ENCODE assay signal across 27 mouse cellular contexts in genomic region chr3:108887618-108887975, GRCm38 (mm10). TPM values are rescaled to one million over a fixed set of nuclear protein-coding genes. Genes with fewer than 3 reads are reported as not detected.
DNase-seq lines count a peak whose midpoint lies in the region; ATAC-seq and TF ChIP-seq lines count a peak whose summit lies in the region.
"Had no signal": no experiment of that assay in that cellular context is flagged by ENCODE, and none has a peak within 500 bp of the region (broad histone marks: within the 10 kb centered on the region; RNA-seq: fewer than 3 reads in every experiment).

No protein-coding gene starts in this region.

- peak overlapping the region; percentile 79; the same call in 1 of the 2 replicates for H3K27ac ChIP-seq in heart, embryonic 10.5 days
- no peak overlapping the region for H3K27ac ChIP-seq in heart, adult 2 months
- peak overlapping the region; percentile 88; the same call in 1 of the 2 replicates for H3K27ac ChIP-seq in intestine, embryonic 14.5 days (ENCODE audit: low read depth)
- H3K27ac ChIP-seq in intestine, embryonic 16.5 days (ENCODE audit: low read length): no peak overlapping the region
- no peak overlapping the region for H3K27ac ChIP-seq in midbrain, embryonic 11.5 days (ENCODE audit: low read depth, low read length)
- no peak overlapping the region for H3K27ac ChIP-seq in midbrain, postnatal 0 days (ENCODE audit: low read depth, low read length)
- no peak overlapping the region for H3K27ac ChIP-seq in hindbrain, embryonic 12.5 days
- H3K27ac ChIP-seq: embryonic facial prominence, embryonic 10.5 days; embryonic facial prominence, embryonic 12.5 days; forebrain, embryonic 13.5 days; forebrain, embryonic 15.5 days had no signal

- no peak overlapping the region for H3K4me2 ChIP-seq in intestine, embryonic 14.5 days (ENCODE audit: low read length)
- H3K4me2 ChIP-seq in intestine, embryonic 16.5 days (ENCODE audit: low read depth, low read length): no peak overlapping the region
- no peak overlapping the region for H3K4me2 ChIP-seq in midbrain, embryonic 11.5 days
- H3K4me2 ChIP-seq in midbrain, postnatal 0 days (ENCODE audit: low read depth, low read length, poor library complexity, severe bottlenecking): no peak overlapping the region
- H3K4me2 ChIP-seq in hindbrain, embryonic 12.5 days (replicated peaks): no peak overlapping the region
- H3K4me2 ChIP-seq: embryonic facial prominence, embryonic 12.5 days; forebrain, embryonic 13.5 days; forebrain, embryonic 15.5 days had no signal

- TF ChIP-seq CTCF in heart, adult 2 months (IDR thresholded peaks at IDR 0.05): no peak
- TF ChIP-seq CTCF in midbrain, postnatal 0 days (IDR thresholded peaks at IDR 0.05): no peak

- H3K79me2 ChIP-seq in heart, adult 2 months (replicated peaks; ENCODE audit: control insufficient read depth, insufficient read depth, low read length): no peaks in the 10 kb centered on the region

- H3K27me3 ChIP-seq in heart, embryonic 10.5 days (ENCODE audit: insufficient read depth, poor library complexity, severe bottlenecking): no peaks in the 10 kb centered on the region
- H3K27me3 ChIP-seq in heart, adult 2 months (ENCODE audit: control insufficient read depth, insufficient read depth, low read length): no peaks in the 10 kb centered on the region
- no peaks in the 10 kb centered on the region for H3K27me3 ChIP-seq in intestine, embryonic 14.5 days (replicated peaks; ENCODE audit: control insufficient read depth, insufficient read depth, low read length)
- no peaks in the 10 kb centered on the region for H3K27me3 ChIP-seq in intestine, embryonic 16.5 days (replicated peaks; ENCODE audit: control insufficient read depth, insufficient read depth, low read length)
- no peaks in the 10 kb centered on the region for H3K27me3 ChIP-seq in midbrain, embryonic 11.5 days (ENCODE audit: control insufficient read depth, insufficient read depth, low read length)
- no peaks in the 10 kb centered on the region for H3K27me3 ChIP-seq in midbrain, postnatal 0 days (ENCODE audit: insufficient read depth, low read length)
- no peaks in the 10 kb centered on the region for H3K27me3 ChIP-seq in hindbrain, embryonic 12.5 days
- H3K27me3 ChIP-seq: embryonic facial prominence, embryonic 12.5 days; forebrain, embryonic 13.5 days; forebrain, embryonic 15.5 days; Patski had no signal

- H3K4me1 ChIP-seq in heart, embryonic 10.5 days: peaks cover 42% of the 10 kb centered on the region
- peaks cover 3% of the 10 kb centered on the region for H3K4me1 ChIP-seq in heart, adult 2 months (ENCODE audit: control insufficient read depth, insufficient read depth, low read length)
- H3K4me1 ChIP-seq in intestine, embryonic 14.5 days (replicated peaks; ENCODE audit: control insufficient read depth, insufficient read depth, low read length): peaks cover 23% of the 10 kb centered on the region
- H3K4me1 ChIP-seq in intestine, embryonic 16.5 days (ENCODE audit: control insufficient read depth, insufficient read depth, low read length): peaks cover 11% of the 10 kb centered on the region
- H3K4me1 ChIP-seq in midbrain, embryonic 11.5 days (ENCODE audit: control insufficient read depth, insufficient read depth, low read length): peaks cover 5% of the 10 kb centered on the region
- no peaks in the 10 kb centered on the region for H3K4me1 ChIP-seq in midbrain, postnatal 0 days (ENCODE audit: insufficient read depth, low read length)
- peaks cover 20% of the 10 kb centered on the region for H3K4me1 ChIP-seq in hindbrain, embryonic 12.5 days
- H3K4me1 ChIP-seq: embryonic facial prominence, embryonic 12.5 days had no signal

- intact Hi-C loops in heart, adult 2 months (cut with DNase I): no loop called here

- no peak for TF ChIP-seq EP300 in heart, adult 2 months (IDR thresholded peaks at IDR 0.05; ENCODE audit: insufficient read depth, low read depth, low read length)

- no peak overlapping the region for H3K9ac ChIP-seq in heart, adult 2 months (ENCODE audit: low read depth, low read length)
- H3K9ac ChIP-seq in intestine, embryonic 14.5 days (ENCODE audit: low read length): no peak overlapping the region
- H3K9ac ChIP-seq in intestine, embryonic 16.5 days (ENCODE audit: low read depth, low read length): no peak overlapping the region
- no peak overlapping the region for H3K9ac ChIP-seq in midbrain, embryonic 11.5 days (ENCODE audit: low read length)
- H3K9ac ChIP-seq in midbrain, postnatal 0 days (replicated peaks; ENCODE audit: low read length, poor library complexity, severe bottlenecking): no peak overlapping the region
- no peak overlapping the region for H3K9ac ChIP-seq in hindbrain, embryonic 12.5 days
- H3K9ac ChIP-seq: embryonic facial prominence, embryonic 12.5 days; forebrain, embryonic 13.5 days; forebrain, embryonic 15.5 days had no signal

- 87% methylated on average over 3 of the region's 3 CpGs for WGBS in heart, embryonic 10.5 days
- 95% methylated on average over 3 of the region's 3 CpGs for WGBS in heart, adult 2 months
- 90% methylated on average over 3 of the region's 3 CpGs for WGBS in intestine, embryonic 14.5 days
- WGBS in intestine, embryonic 16.5 days: 96% methylated on average over 3 of the region's 3 CpGs
- 92% methylated on average over 3 of the region's 3 CpGs for WGBS in midbrain, embryonic 11.5 days
- WGBS in midbrain, postnatal 0 days: 93% methylated on average over 3 of the region's 3 CpGs
- 90% methylated on average over 3 of the region's 3 CpGs for WGBS in hindbrain, embryonic 12.5 days

- TF ChIP-seq POLR2A in heart, adult 2 months (IDR thresholded peaks at IDR 0.05; ENCODE audit: insufficient read depth, low read depth, low read length): no peak

- no peak overlapping the region for H3K4me3 ChIP-seq in heart, embryonic 10.5 days
- H3K4me3 ChIP-seq in heart, adult 2 months: no peak overlapping the region
- H3K4me3 ChIP-seq in intestine, embryonic 14.5 days (ENCODE audit: low read depth, low read length): no peak overlapping the region
- no peak overlapping the region for H3K4me3 ChIP-seq in intestine, embryonic 16.5 days (ENCODE audit: low read length)
- H3K4me3 ChIP-seq in midbrain, embryonic 11.5 days (ENCODE audit: low read depth, low read length): no peak overlapping the region
- no peak overlapping the region for H3K4me3 ChIP-seq in midbrain, postnatal 0 days (ENCODE audit: low read depth, low read length)
- H3K4me3 ChIP-seq in hindbrain, embryonic 12.5 days: no peak overlapping the region
- H3K4me3 ChIP-seq: embryonic facial prominence, embryonic 10.5 days; embryonic facial prominence, embryonic 12.5 days; forebrain, embryonic 13.5 days; forebrain, embryonic 15.5 days had no signal

- no peak for ATAC-seq in intestine, embryonic 14.5 days (replicated peaks; ENCODE audit: low FRiP score, low TSS enrichment, low read depth)
- no peak for ATAC-seq in intestine, embryonic 16.5 days
- ATAC-seq in midbrain, embryonic 11.5 days (ENCODE audit: low FRiP score): no peak
- no peak for ATAC-seq in midbrain, postnatal 0 days (ENCODE audit: low FRiP score)
- ATAC-seq in hindbrain, embryonic 12.5 days (ENCODE audit: low FRiP score): no peak
- ATAC-seq: activated CD4-positive, CD25-positive, alpha-beta regulatory T cell, adult 4 months; forebrain, embryonic 13.5 days; forebrain, embryonic 15.5 days; Patski had no signal

- H3K36me3 ChIP-seq in heart, embryonic 10.5 days: no peaks in the 10 kb centered on the region
- H3K36me3 ChIP-seq in heart, adult 2 months (ENCODE audit: control insufficient read depth, insufficient read depth, low read length): no peaks in the 10 kb centered on the region
- no peaks in the 10 kb centered on the region for H3K36me3 ChIP-seq in intestine, embryonic 14.5 days (ENCODE audit: control insufficient read depth, insufficient read depth, low read length)
- H3K36me3 ChIP-seq in intestine, embryonic 16.5 days (ENCODE audit: control insufficient read depth, insufficient read depth, low read length): no peaks in the 10 kb centered on the region
- H3K36me3 ChIP-seq in midbrain, embryonic 11.5 days (ENCODE audit: control insufficient read depth, insufficient read depth, low read length): no peaks in the 10 kb centered on the region
- H3K36me3 ChIP-seq in midbrain, postnatal 0 days (ENCODE audit: insufficient read depth, low read length): no peaks in the 10 kb centered on the region
- H3K36me3 ChIP-seq in hindbrain, embryonic 12.5 days: no peaks in the 10 kb centered on the region
- H3K36me3 ChIP-seq: embryonic facial prominence, embryonic 10.5 days; embryonic facial prominence, embryonic 12.5 days; forebrain, embryonic 15.5 days; G1E had no signal

- DNase-seq in heart, embryonic 10.5 days (ENCODE audit: low spot score): no peak
- DNase-seq in heart, adult 2 months: no peak
- DNase-seq in intestine, embryonic 14.5 days (ENCODE audit: low spot score): no peak
- peak; percentile 76 for DNase-seq in midbrain, embryonic 11.5 days (ENCODE audit: low spot score, missing footprints)
- DNase-seq in midbrain, postnatal 0 days (ENCODE audit: low spot score): no peak
- DNase-seq: adrenal gland, adult 8-10 months; adrenal gland, postnatal 14 days; adrenal gland, postnatal 36 days; cerebellum, adult 11-12 months; cerebellum, adult 2 months; cerebellum, adult 9-10 months; cerebellum, postnatal 10 days; cerebellum, postnatal 25 days had no signal

- no peaks in the 10 kb centered on the region for H3K9me3 ChIP-seq in heart, embryonic 10.5 days
- H3K9me3 ChIP-seq in intestine, embryonic 14.5 days (ENCODE audit: control insufficient read depth, low read length): no peaks in the 10 kb centered on the region
- no peaks in the 10 kb centered on the region for H3K9me3 ChIP-seq in intestine, embryonic 16.5 days (ENCODE audit: control insufficient read depth, low read length)
- no peaks in the 10 kb centered on the region for H3K9me3 ChIP-seq in midbrain, embryonic 11.5 days (ENCODE audit: control insufficient read depth, low read length)
- no peaks in the 10 kb centered on the region for H3K9me3 ChIP-seq in midbrain, postnatal 0 days (ENCODE audit: low read length)
- no peaks in the 10 kb centered on the region for H3K9me3 ChIP-seq in hindbrain, embryonic 12.5 days (replicated peaks)
- H3K9me3 ChIP-seq: embryonic facial prominence, embryonic 10.5 days; embryonic facial prominence, embryonic 12.5 days; forebrain, embryonic 13.5 days; forebrain, embryonic 15.5 days; G1E had no signal

RNA-seq across cellular contexts. Expression of gene Fndc7, which starts 2.2 kb away (rescaled TPM):
- polyA plus RNA-seq in heart, embryonic 10.5 days (2016; fragmentation: Nextera tagmentation; extraction: Ambion mirVana): 0.21 and 0.26 TPM in 2 replicates
- total RNA-seq in heart, adult 2 months (2021): under 1 TPM; 0.08 to 0.16 TPM
- polyA plus RNA-seq in heart, adult 2 months (2012; rRNA removed): 0.27 and 0.47 TPM in 2 replicates
- polyA plus RNA-seq in intestine, embryonic 14.5 days (2014; fragmentation: Nextera tagmentation; extraction: Ambion mirVana): 0.09 and 0.19 TPM in 2 replicates
- polyA plus RNA-seq in intestine, embryonic 16.5 days (2015; fragmentation: Nextera tagmentation; extraction: Ambion mirVana): 0.11 and 0.47 TPM in 2 replicates
- 0.11 TPM in 1 of 2 replicates, not detected in the other for polyA plus RNA-seq in midbrain, embryonic 11.5 days (2014; fragmentation: Nextera tagmentation; extraction: Ambion mirVana)
- total RNA-seq in midbrain, postnatal 0 days (2014; rRNA removed): not detected in 2 replicates
- 0.09 TPM in 1 of 2 replicates, not detected in the other for polyA plus RNA-seq in midbrain, postnatal 0 days (2015; fragmentation: Nextera tagmentation; extraction: Ambion mirVana)
- 0.12 and 0.22 TPM in 2 replicates for polyA plus RNA-seq in hindbrain, embryonic 12.5 days (2016; fragmentation: Nextera tagmentation; extraction: Ambion mirVana)
- polyA plus RNA-seq: forebrain, embryonic 11.5 days; forebrain, embryonic 13.5 days; forebrain, embryonic 15.5 days; G1E had no signal

RNA-seq across cellular contexts. Expression of gene Prpf38b, which starts 23.9 kb away (rescaled TPM):
- polyA plus RNA-seq in heart, embryonic 10.5 days (2016; fragmentation: Nextera tagmentation; extraction: Ambion mirVana): 56.4 and 64.3 TPM in 2 replicates
- total RNA-seq in heart, adult 2 months (2021): 10 to 100 TPM; 17.3 to 21.1 TPM
- 13.6 and 17.8 TPM in 2 replicates for polyA plus RNA-seq in heart, adult 2 months (2012; rRNA removed)
- 57.0 and 66.0 TPM in 2 replicates for polyA plus RNA-seq in intestine, embryonic 14.5 days (2014; fragmentation: Nextera tagmentation; extraction: Ambion mirVana)
- polyA plus RNA-seq in intestine, embryonic 16.5 days (2015; fragmentation: Nextera tagmentation; extraction: Ambion mirVana): 53.6 and 57.8 TPM in 2 replicates
- polyA plus RNA-seq in midbrain, embryonic 11.5 days (2014; fragmentation: Nextera tagmentation; extraction: Ambion mirVana): 61.1 and 74.3 TPM in 2 replicates
- total RNA-seq in midbrain, postnatal 0 days (2014; rRNA removed): 33.5 and 36.9 TPM in 2 replicates
- 32.5 and 42.2 TPM in 2 replicates for polyA plus RNA-seq in midbrain, postnatal 0 days (2015; fragmentation: Nextera tagmentation; extraction: Ambion mirVana)
- 87.6 and 103 TPM in 2 replicates for polyA plus RNA-seq in hindbrain, embryonic 12.5 days (2016; fragmentation: Nextera tagmentation; extraction: Ambion mirVana)

RNA-seq across cellular contexts. Expression of gene Stxbp3, which starts 47.3 kb away (rescaled TPM):
- polyA plus RNA-seq in heart, embryonic 10.5 days (2016; fragmentation: Nextera tagmentation; extraction: Ambion mirVana): 29.4 and 30.8 TPM in 2 replicates
- total RNA-seq in heart, adult 2 months (2021): 10 to 100 TPM; 25.7 to 27.3 TPM
- 7.0 and 11.8 TPM in 2 replicates for polyA plus RNA-seq in heart, adult 2 months (2012; rRNA removed)
- 38.7 and 41.5 TPM in 2 replicates for polyA plus RNA-seq in intestine, embryonic 14.5 days (2014; fragmentation: Nextera tagmentation; extraction: Ambion mirVana)
- polyA plus RNA-seq in intestine, embryonic 16.5 days (2015; fragmentation: Nextera tagmentation; extraction: Ambion mirVana): 49.6 and 52.1 TPM in 2 replicates
- polyA plus RNA-seq in midbrain, embryonic 11.5 days (2014; fragmentation: Nextera tagmentation; extraction: Ambion mirVana): 23.7 and 25.7 TPM in 2 replicates
- total RNA-seq in midbrain, postnatal 0 days (2014; rRNA removed): 8.8 and 12.3 TPM in 2 replicates
- polyA plus RNA-seq in midbrain, postnatal 0 days (2015; fragmentation: Nextera tagmentation; extraction: Ambion mirVana): 10.7 and 11.7 TPM in 2 replicates
- 23.2 and 25.1 TPM in 2 replicates for polyA plus RNA-seq in hindbrain, embryonic 12.5 days (2016; fragmentation: Nextera tagmentation; extraction: Ambion mirVana)

RNA-seq across cellular contexts. Expression of gene Henmt1, which starts 52.1 kb away (rescaled TPM):
- polyA plus RNA-seq in heart, embryonic 10.5 days (2016; fragmentation: Nextera tagmentation; extraction: Ambion mirVana): 0.18 and 0.33 TPM in 2 replicates
- not detected for total RNA-seq in heart, adult 2 months (2021)
- polyA plus RNA-seq in heart, adult 2 months (2012; rRNA removed): not detected in 2 replicates
- 0.40 and 0.70 TPM in 2 replicates for polyA plus RNA-seq in intestine, embryonic 14.5 days (2014; fragmentation: Nextera tagmentation; extraction: Ambion mirVana)
- 0.12 and 0.28 TPM in 2 replicates for polyA plus RNA-seq in intestine, embryonic 16.5 days (2015; fragmentation: Nextera tagmentation; extraction: Ambion mirVana)
- polyA plus RNA-seq in midbrain, embryonic 11.5 days (2014; fragmentation: Nextera tagmentation; extraction: Ambion mirVana): 0.54 and 0.56 TPM in 2 replicates
- 1.3 and 2.3 TPM in 2 replicates for total RNA-seq in midbrain, postnatal 0 days (2014; rRNA removed)
- 2.2 and 2.6 TPM in 2 replicates for polyA plus RNA-seq in midbrain, postnatal 0 days (2015; fragmentation: Nextera tagmentation; extraction: Ambion mirVana)
- 0.99 and 1.4 TPM in 2 replicates for polyA plus RNA-seq in hindbrain, embryonic 12.5 days (2016; fragmentation: Nextera tagmentation; extraction: Ambion mirVana)
- total RNA-seq: adrenal gland, adult 18-20 months; adrenal gland, postnatal 14 days; adrenal gland, postnatal 36 days had no signal
- polyA plus RNA-seq: G1E had no signal

RNA-seq across cellular contexts. Expression of gene Gm9857, which starts 52.6 kb away (rescaled TPM):
- polyA plus RNA-seq in heart, embryonic 10.5 days (2016; fragmentation: Nextera tagmentation; extraction: Ambion mirVana): not detected in 2 replicates
- total RNA-seq in heart, adult 2 months (2021): not detected
- not detected in 2 replicates for polyA plus RNA-seq in heart, adult 2 months (2012; rRNA removed)
- polyA plus RNA-seq in intestine, embryonic 14.5 days (2014; fragmentation: Nextera tagmentation; extraction: Ambion mirVana): not detected in 2 replicates
- not detected in 2 replicates for polyA plus RNA-seq in intestine, embryonic 16.5 days (2015; fragmentation: Nextera tagmentation; extraction: Ambion mirVana)
- not detected in 2 replicates for polyA plus RNA-seq in midbrain, embryonic 11.5 days (2014; fragmentation: Nextera tagmentation; extraction: Ambion mirVana)
- total RNA-seq in midbrain, postnatal 0 days (2014; rRNA removed): not detected in 2 replicates
- not detected in 2 replicates for polyA plus RNA-seq in midbrain, postnatal 0 days (2015; fragmentation: Nextera tagmentation; extraction: Ambion mirVana)
- not detected in 2 replicates for polyA plus RNA-seq in hindbrain, embryonic 12.5 days (2016; fragmentation: Nextera tagmentation; extraction: Ambion mirVana)
- total RNA-seq: adrenal gland, adult 18-20 months; adrenal gland, adult 8-10 months; adrenal gland, postnatal 14 days; adrenal gland, postnatal 36 days; G1E had no signal
- polyA plus RNA-seq: activated CD4-positive, CD25-positive, alpha-beta regulatory T cell, adult 4 months; C2C12; cortical plate, adult 2 months; embryonic facial prominence, embryonic 10.5 days; embryonic facial prominence, embryonic 12.5 days; embryonic facial prominence, embryonic 14.5 days; forebrain, embryonic 11.5 days; forebrain, embryonic 13.5 days; G1E; Patski had no signal

Comparison
In these comparisons a context has a peak if more than half of its experiments do, and no peak if none do; other contexts are left out.
1. H3K27ac ChIP-seq: peak in heart, embryonic 10.5 days (single experiment) and intestine, embryonic 14.5 days (single experiment); none in heart, adult 2 months (single experiment), intestine, embryonic 16.5 days (single experiment), midbrain, embryonic 11.5 days (single experiment), midbrain, postnatal 0 days (single experiment) and hindbrain, embryonic 12.5 days (single experiment).